Mouse (Mus musculus) pancreas, adult 10 weeks (tissue): ENCODE results near the gene Olfr617. TPM values are rescaled to one million over a fixed set of nuclear protein-coding genes. Genes with fewer than 3 reads are reported as not detected.

Experiments
- polyA plus RNA-seq: library from polyadenylated mRNA; stranded (reverse); fragments of 350-450 nt; fragmentation: Illumina TruSeq; extraction: RNeasy Lipid Tissue Mini Kit (QIAGEN cat#74804); gene quantifications from one replicate; pipeline ENCODE4 v1.2.3, GENCODE M21; 2015; ENCODE audit warnings: low read depth, low replicate concordance; ENCODE audit not compliant: insufficient read depth

Gene Olfr617
- not detected for polyA plus RNA-seq

GRCm38 (mm10) chr7:103572761-103573160 lies at the start of gene Olfr617:
Gene Olfr617, plus strand, starts transcription at chr7:103573061.

GRCm38 (mm10) chr7:103542617-103543016 lies 30.2 kb upstream of the Olfr617 start, which contains the start of gene Olfr612:
Gene Olfr612, minus strand, starts transcription at chr7:103542717.

GRCm38 (mm10) chr7:103547774-103548173 lies 25.1 kb upstream of the Olfr617 start, which contains the start of gene Olfr613:
Gene Olfr613, plus strand, starts transcription at chr7:103548074.

GRCm38 (mm10) chr7:103555779-103556178 lies 17.1 kb upstream of the Olfr617 start, which contains the start of gene Olfr615:
Gene Olfr615, plus strand, starts transcription at chr7:103556079.

GRCm38 (mm10) chr7:103569043-103569442 lies 3.8 kb upstream of the Olfr617 start, which contains the start of gene Olfr616:
Gene Olfr616, minus strand, starts transcription at chr7:103569143.

GRCm38 (mm10) chr7:103589803-103590202 lies 16.9 kb downstream of the Olfr617 start, which contains the start of gene Olfr618:
Gene Olfr618, plus strand, starts transcription at chr7:103590103.

GRCm38 (mm10) chr7:103600275-103600674 lies 27.4 kb downstream of the Olfr617 start, which contains the start of gene Olfr619:
Gene Olfr619, plus strand, starts transcription at chr7:103600575.

GRCm38 (mm10) chr7:103612434-103612833 lies 39.6 kb downstream of the Olfr617 start, which contains the start of gene Olfr620:
Gene Olfr620, minus strand, starts transcription at chr7:103612534.

Other genes starting within 250 kb of the Olfr617 start
- not detected for gene Olfr598, start 249.5 kb upstream of the Olfr617 start, polyA plus RNA-seq
- gene Olfr599, start 237.1 kb upstream of the Olfr617 start, polyA plus RNA-seq, result not detected
- gene Olfr600, start 223.4 kb upstream of the Olfr617 start, polyA plus RNA-seq, result not detected
- not detected for gene Olfr601, start 210.4 kb upstream of the Olfr617 start, polyA plus RNA-seq
- gene Olfr603, start 186.9 kb upstream of the Olfr617 start, polyA plus RNA-seq, result not detected
- gene Usp17lc, start 158.0 kb upstream of the Olfr617 start, polyA plus RNA-seq, result not detected
- gene Olfr605, start 127.6 kb upstream of the Olfr617 start, polyA plus RNA-seq, result not detected
- not detected for gene Olfr606, start 124.0 kb upstream of the Olfr617 start, polyA plus RNA-seq
- not detected for gene Olfr607, start 108.9 kb upstream of the Olfr617 start, polyA plus RNA-seq
- not detected for gene Olfr608, start 103.2 kb upstream of the Olfr617 start, polyA plus RNA-seq
- gene Olfr609, start 75.0 kb upstream of the Olfr617 start, polyA plus RNA-seq, result not detected
- gene Olfr610, start 60.9 kb upstream of the Olfr617 start, polyA plus RNA-seq, result not detected
- gene Olfr611, start 52.2 kb upstream of the Olfr617 start, polyA plus RNA-seq, result not detected
- gene Olfr612, start 30.3 kb upstream of the Olfr617 start, polyA plus RNA-seq, result not detected
- gene Olfr613, start 25.0 kb upstream of the Olfr617 start, polyA plus RNA-seq, result not detected
- gene Olfr615, start 17.0 kb upstream of the Olfr617 start, polyA plus RNA-seq, result not detected
- not detected for gene Olfr616, start 3.9 kb upstream of the Olfr617 start, polyA plus RNA-seq
- gene Olfr618, start 17.0 kb downstream of the Olfr617 start, polyA plus RNA-seq, result not detected
- gene Olfr619, start 27.5 kb downstream of the Olfr617 start, polyA plus RNA-seq, result not detected
- not detected for gene Olfr620, start 39.5 kb downstream of the Olfr617 start, polyA plus RNA-seq
- not detected for gene Olfr622, start 69.6 kb downstream of the Olfr617 start, polyA plus RNA-seq
- gene Olfr623, start 90.6 kb downstream of the Olfr617 start, polyA plus RNA-seq, result not detected
- gene Olfr624, start 98.1 kb downstream of the Olfr617 start, polyA plus RNA-seq, result not detected
- gene Olfr625-ps1, start 109.7 kb downstream of the Olfr617 start, polyA plus RNA-seq, result not detected
- not detected for gene Olfr243, start 141.6 kb downstream of the Olfr617 start, polyA plus RNA-seq
- gene Olfr628, start 157.3 kb downstream of the Olfr617 start, polyA plus RNA-seq, result not detected
- not detected for gene Olfr629, start 171.9 kb downstream of the Olfr617 start, polyA plus RNA-seq
- not detected for gene Olfr630, start 184.3 kb downstream of the Olfr617 start, polyA plus RNA-seq
- not detected for gene Olfr69, start 198.5 kb downstream of the Olfr617 start, polyA plus RNA-seq
- not detected for gene Olfr68, start 206.6 kb downstream of the Olfr617 start, polyA plus RNA-seq
- gene Olfr67, start 218.8 kb downstream of the Olfr617 start, polyA plus RNA-seq, result not detected
- 331 TPM for gene Hbb-bt, start 240.9 kb downstream of the Olfr617 start, polyA plus RNA-seq